Mouse (Mus musculus) kidney, postnatal 4 days (tissue): Measurements from ENCODE around the gene Snd1.

Source experiments
- DNase-seq, 2 experiments: peaks; one replicate each; pipeline ENCODE4 v3.0.0; 2021; ENCODE audit warnings: mixed read lengths in 2 of 2

Gene Snd1

DNA sequence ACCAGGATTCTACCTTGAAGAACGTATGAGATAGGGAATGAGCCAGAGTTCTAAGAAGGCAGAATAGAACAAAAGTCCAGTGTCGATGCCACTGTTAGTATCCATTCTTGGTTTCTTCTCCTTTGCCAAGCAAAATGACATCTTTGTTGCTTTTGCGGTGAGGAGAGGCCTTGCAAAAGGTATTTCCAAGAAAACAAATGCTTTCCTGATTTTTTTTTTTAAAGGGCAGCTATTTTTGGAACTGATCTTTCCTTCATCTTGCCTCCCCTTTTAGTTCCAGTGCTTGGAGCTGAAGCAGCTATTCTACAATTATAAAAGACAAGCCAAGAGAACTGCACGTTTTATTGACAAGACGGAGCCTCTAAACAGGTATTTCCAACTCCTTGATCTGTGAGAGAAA lies at the start of gene Snd1:
Gene Snd1 (plus strand): TSS at position 301 of the 400 bp plus-strand sequence.
- no peak for DNase-seq

DNA sequence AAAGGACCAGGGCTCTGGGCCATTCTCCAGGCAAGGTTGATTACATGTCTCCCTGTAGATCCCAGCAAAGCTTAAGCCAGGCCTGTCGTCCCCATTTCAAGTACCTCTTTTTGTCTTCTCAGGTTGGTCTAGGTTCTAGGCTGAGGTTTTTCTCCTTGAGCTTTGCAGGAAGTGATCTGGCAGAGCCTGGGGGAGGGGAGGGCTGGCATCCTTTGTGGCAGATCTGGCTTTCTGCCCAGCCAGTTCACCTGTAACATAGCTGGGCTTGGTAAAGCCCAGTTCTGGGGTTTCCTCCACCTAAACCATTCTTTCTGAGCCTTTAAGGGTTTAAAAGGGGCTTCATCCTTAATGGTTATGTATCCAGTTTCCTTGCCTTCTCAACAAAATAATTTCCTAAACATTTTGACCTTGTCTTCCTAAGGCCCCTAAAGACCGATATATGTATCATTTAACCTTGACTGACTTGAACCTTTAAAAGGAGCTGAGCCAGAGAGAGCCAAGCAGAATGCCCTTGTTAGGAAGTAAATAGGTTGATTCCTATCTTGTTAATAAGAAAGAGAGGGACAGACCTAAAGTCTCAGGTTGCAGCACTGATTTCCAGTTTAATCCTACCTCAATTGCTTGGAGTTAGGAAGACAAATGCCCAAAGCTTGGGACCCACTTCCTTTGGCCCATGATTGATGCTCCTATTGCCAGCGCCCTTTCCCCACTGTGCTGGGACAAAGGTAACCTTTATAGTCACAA lies 47.7 kb upstream of the Snd1 start, which contains the start of gene Fscn3:
Gene Fscn3 (plus strand): TSS at position 694 of the 744 bp plus-strand sequence.
- peak in 1 of 2 experiments; percentile 53 for DNase-seq

DNA sequence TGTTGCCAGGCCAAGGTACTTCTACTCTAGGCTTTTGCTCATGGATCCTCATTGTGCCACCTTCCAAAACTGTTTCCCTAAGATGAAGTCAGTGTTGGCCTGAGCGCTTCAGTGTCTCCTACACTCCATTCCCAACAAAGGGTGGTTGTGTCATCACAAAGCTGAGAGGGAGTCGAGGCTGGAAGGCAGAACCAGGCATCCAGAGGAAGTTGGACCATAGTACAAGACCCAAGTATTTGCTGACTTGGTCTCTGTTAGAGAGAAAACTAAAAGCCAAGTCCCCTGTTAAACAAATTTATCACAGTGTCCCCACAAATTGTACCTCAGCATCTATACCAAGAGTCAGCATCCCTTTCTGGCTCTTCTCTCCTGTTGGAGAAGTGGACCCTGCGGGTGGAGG lies 46.6 kb upstream of the Snd1 start, which contains the start of gene Gcc1:
Gene Gcc1 (minus strand): TSS at position 101 of the 400 bp plus-strand sequence.
- no peak for DNase-seq

DNA sequence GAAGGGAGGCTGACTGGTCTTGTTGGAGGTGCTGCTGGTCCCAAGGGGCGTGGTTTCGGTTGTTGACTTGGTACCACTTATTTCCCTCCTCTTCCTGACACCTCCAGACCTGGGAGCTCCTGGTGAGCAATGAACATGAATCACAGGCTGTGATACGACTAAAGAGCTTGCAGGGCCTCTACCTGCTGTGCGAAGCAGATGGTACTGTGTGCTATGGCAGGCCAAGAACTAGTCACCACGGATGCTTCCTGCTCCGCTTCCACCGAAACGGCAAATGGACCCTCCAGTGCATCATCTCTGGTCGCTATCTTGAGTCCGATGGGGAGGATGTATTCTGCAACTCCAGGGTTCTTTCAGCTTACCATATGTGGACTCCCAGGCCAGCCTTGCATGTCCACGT lies 45.1 kb upstream of the Snd1 start:
- no peak for DNase-seq

DNA sequence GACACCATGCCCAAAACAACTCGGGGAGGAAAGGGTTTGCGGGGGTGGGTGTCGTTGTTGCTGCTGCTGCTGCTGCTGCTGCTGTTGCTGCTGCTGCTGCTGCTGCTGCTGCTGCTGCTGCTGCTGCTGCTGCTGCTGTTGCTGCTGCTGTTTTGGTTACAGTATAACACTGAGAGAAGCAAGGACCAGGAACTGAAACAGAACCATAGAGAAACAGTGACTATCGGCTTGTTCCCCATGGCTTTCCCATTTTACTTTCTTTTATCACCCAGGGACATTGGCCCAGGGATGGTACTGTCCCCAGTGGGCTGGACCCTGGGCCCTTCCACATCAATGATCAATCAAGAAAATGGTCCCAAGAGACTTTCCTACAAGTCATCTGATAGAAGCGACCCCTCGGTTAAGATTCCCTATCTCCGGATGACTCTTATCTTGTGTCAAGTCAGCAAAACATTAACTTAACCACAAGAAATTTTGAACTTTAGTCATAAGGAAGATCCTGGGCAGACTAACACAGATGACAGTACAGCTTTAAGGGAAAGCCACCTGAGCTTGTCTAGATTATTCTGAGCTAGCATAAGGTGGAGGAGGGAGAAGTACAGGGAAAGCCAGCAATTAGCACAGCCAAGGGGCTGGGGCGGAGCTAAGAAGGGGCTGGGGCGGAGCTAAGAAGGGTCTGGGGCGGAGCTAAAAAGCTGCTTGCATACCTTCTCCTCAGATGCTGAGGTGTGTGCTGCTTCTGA lies 44.0 kb upstream of the Snd1 start:
- DNase-seq, result no peak

DNA sequence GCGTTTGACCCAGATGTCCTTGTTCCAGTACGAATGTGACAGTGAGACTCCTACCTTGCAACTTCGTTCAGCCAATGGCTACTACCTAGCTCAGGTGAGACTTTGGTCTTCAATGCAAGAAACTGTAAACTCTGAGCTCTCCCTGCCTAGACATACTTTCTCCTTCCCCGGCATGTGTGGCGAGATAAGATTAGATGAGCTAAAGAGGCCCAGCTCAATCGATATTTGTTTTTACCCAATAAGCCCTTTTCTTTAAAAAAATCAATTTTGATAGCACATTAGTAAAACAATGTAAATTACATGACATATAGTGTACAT lies 43.4 kb upstream of the Snd1 start:
- no peak for DNase-seq

DNA sequence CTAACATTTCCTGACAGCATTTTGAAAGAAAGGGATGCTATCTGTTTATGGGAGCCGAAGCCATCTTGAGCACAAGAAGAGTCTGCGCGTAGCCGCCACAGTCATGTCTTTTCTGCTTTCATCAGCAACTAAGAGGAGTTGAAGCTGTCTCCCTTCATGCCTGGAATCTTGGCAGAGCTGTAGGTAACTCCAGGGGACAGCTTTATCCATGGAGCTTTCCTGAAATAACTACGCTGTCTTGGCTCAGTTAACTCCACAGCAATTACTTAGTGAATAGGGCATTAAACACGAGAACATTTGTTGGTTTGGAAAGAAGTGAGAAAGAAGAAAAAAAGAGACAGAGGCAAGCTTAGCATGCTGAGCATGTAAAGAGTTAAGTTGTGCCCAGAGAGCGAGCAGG lies 27.0 kb upstream of the Snd1 start:
- no peak for DNase-seq

DNA sequence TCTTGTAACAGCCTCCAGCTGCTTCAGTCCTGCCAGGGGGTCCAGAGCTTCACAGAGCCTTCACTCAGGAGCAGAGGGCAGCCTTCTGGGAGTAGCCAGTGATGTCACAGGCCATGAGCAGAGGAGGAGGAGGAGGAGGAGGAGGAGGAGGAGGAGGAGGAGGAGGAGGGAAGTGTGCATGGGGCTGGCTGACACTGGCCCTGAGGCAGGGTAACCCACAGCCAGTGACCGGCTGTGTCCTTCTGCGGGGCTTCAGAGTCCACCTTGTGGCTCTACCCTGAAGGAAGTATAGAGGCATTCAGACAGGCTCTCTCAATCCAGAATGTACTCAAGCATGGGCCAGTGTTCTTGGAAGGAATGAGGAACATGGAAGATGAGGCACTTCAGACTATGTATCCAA lies 25.7 kb upstream of the Snd1 start, which contains the start of gene Pax4:
Gene Pax4 (minus strand): TSS at position 101 of the 400 bp plus-strand sequence.
- no peak for DNase-seq

DNA sequence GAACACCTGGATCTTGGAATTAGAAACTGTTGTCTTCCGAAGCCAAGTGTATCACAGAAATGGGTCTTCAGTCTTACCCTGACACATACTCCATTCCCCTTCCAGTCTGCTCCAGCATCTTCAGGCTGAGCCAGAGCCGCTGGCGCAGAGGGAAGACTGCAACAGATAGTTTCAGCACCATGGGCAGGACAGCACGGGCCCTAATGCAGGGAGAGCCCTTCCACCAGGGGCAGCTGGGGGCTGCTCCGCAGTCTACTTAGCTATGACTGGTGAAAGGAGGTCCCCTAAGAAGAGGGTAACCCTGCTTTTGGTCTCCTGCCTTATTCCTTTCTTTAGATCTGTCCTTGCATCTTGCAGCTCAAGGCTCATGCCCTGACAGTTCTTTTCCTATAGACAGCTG lies 24.5 kb upstream of the Snd1 start:
- DNase-seq, result peak; percentile 15 to 18

DNA sequence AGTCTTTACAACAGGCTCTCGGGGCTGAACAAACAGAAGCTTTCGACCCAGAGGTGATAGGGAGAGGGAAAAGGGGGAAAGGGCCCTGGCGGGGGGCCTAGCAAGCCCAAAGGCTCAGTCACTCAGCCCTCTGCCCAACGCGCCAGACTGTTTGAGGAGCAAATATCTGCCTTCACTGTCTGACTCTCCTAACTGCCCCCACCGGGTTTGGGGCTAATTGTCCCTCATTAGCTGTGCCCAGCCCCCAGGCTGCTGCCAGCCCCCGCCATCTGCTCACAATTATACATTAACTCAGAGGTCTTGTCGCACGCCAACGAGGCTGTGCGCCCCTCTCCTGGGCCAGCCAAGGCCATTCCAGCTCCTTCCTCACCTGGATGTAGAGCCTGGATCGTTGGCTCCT lies 24.0 kb upstream of the Snd1 start:
- DNase-seq, result no peak

DNA sequence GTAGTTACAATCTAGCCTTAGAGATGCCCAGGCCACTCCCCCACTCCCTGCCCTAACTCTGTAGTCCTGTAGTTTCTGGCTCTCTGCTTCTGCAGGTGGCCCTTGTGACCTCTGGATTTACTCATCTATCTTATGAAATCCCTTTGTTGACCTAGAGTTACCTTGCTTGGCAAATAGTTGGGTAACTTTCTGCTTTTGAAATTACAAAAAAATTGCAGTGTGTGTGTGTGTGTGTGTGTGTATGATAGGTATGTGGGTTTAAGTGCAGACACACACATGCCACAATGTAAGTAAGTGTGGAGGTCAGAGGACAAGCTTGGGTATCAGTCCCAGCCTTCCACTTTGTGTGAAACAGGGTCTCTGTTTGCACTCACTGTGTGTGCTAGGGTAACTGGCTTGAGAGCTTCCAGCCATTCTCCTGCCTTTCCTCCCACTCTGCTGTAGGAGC lies 15.7 kb upstream of the Snd1 start:
- DNase-seq, result no peak

DNA sequence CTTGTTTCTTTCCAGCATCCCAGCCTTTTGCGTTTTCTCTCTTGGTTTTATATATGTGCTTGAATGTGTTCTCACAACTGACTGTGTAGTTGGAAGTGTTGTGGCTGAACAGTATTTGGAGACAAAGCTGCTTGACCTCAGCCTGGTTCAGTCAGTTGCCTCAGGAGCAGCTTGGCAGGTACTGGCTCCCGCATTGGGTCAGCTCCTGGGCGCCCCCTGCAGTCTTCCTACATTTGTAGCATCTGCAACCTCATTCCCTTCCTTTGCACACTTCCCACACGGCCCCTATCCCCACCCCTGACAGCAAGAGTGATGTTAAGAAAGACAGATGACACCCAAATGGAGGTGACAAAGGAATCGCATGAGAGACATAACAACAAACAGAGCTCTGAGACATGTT lies 14.4 kb upstream of the Snd1 start:
- DNase-seq, result peak; percentile 80 to 81

DNA sequence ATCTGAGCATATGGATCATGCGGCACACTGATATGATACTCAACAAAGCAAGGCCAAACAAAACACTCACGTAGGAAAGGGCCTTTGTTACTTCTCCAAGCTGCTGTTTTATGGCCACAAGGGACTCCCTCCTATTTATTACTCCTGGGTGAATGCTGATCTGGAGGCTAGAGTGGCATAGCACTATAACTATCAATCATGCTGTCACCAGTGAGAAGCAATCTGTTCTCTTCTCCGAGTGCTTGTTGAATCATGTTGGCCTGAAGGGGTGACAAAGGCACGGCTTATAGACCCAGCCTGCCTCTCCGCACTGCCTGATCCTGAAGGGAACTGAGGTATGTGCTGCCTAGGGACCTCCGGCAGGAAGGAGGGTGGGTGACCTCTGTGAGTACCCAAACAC lies 10.3 kb upstream of the Snd1 start:
- DNase-seq, result no peak

DNA sequence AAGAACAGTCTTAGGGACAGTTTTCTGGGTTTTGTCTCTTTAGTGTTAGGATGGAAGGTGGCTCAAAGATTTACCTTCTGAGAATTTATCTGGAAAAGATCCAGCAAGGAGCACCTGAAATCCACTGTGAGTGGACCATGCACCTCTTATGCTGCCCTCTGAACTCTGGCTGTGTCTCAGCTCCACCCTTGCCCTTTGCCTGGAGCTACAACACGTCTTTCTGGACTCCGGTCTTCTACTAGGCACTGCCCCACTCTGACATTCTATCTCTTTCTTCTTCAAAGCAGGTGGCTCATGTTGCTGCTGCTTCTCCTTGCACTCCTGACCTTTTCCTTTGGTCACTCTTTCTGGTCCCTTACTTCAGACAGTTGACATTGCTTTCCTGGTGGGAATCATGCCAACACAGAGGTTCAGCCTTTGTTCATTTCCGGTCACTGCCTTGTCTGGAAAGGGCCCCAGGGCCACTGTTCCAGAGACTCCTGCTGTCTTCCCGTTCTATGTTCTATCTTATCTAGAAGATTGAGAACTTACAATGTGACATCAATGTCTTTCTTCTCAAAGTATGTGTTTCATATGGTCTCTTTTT lies 4.8 kb upstream of the Snd1 start:
- DNase-seq, result no peak

DNA sequence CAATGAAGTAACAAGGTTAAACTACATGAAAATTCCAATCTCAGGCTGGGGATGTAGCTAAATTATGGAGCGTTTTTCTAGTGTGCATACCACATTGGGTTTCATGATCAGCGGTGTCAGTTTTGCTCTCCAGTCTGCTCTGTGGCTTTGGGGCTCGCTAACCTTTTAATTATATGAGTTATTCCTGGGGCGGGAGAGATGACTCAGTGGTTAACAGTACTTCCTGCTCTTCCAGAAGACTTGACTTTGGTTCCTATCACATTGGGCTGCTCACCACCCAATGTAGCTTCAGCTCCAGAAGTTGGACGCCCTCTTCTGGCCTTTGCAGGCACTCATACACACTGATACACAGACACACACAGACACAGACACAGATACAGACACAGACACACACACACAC lies 4.3 kb upstream of the Snd1 start:
- DNase-seq, result no peak

DNA sequence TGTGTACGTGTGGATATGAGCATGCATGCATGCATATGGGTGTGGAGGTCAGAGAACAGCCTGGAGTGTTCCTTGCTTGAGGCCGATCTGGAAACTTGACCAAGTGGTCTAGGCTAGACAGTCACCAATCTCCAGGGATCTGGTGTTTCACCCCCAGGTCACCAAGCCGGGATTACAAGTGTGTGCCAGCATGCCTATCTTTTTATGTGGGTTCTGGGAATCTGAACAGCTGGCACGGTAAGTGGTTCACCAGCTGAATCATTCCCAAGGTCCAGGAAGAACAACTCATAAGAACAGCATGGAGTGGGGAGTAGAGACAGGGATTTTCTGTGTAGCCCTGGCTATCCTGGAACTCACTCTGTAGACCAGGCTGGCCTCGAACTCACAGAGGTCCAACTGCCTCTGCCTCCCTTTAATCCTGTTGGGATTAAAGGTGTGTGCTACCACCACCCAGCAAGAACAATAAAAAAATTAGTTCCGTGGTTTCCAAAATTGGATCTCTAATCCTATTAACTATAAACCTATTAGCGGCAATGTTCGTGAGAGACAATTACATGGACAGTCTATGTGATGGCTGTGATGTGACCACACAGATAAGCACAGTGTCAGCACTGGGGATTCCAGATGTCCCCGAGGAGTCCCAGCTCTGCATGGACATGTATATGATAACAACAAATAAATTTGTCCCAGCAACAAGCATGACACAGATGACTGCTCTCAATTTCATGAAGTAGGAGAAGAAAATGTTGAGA lies 3.5 kb upstream of the Snd1 start:
- no peak for DNase-seq

DNA sequence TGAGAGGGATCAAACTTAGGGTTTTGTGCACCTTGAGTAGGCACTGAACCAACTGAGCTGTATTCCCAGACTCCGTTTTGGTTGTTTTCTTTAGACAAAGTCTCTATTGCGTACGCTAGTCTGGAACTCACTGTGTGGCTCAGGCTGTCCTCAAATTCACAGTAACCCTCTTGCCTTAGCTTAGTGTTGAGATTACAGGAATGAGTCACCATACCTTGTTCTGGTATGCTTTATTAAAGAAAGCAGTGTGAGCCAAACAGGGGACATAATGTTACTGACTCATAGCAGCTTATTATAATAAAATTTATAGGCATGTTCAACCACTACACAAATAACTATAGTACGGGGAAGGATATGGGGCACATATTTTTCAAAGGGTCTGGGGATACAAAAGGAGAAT lies 728 bp upstream of the Snd1 start:
- no peak for DNase-seq

DNA sequence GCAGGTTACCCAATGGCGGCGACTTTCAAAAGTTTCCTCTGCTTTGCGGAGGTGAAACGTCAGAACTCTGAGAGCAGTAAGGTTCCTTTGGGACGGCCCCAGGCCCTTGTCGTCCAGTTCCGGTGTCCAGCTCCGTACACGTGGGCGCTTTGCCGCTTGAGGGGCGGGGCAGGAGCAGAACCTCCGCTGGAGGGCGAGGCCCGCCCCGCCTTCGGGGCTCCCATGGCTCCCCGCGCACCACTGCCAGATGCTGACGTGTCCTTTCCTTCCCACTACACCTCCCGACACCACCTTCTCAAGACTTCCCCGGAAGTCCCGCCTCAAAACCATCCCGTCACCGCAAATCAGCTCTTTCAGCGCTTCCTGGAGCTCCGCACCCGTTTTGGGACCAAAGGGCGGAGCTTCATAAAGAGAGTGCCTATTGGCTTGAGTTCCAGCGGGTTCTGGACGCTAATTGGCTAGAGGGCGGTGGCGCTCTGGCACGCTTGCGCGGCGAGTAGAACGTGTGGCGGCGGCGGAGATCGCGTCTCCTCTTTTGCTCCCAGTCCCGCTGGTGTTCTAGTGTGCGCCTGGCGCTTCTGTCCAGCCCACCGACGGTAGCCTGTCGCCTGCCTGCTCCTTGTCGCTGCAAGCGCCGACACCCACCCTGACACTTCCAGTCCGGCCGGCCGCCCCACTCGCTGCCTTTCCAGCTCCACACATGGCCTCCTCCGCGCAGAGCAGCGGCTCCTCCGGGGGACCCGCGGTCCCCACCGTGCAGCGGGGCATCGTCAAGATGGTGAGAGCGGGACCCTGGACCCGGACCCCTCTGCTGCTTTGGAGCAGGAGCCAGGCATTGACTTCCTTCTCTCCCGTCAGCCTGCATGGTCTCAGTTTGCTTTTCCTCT lies 5.2 kb downstream of the Snd1 start:
- DNase-seq, result peak; percentile 98 to 99

DNA sequence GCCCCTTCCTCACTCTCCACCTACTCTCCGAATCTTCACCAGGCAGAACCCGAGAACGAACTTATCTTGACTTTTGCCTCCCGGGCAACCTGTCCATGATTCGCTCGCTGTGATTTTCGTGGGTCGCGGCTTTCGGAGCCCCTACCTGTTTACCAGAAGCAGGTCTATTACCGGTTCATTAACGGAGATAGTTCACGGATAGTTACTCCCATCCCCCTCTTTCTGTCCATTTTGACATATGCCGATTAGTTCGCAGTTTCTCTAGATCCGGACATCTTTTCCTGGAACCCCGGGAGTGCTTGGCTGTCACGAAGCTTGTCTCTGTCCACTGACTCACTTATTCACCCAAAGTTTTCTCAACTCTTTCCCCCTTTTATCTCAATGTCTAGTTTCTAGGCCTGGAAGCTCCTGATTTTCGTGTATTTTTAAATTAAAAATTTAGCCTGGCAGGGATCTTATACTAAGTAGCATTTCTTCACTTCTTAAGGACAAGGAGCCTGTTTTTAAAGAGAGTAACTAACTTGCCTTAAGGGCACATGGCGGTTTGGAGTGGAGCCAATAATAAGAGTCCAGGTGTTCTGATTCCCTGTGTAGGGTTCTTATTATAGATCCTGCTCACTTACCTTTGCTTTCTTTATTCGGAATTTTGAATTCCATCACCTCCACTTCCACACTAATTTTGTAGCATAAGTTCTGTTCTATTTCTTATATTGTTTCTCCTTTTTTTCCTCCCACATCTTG lies 6.0 kb downstream of the Snd1 start:
- DNase-seq, result no peak

DNA sequence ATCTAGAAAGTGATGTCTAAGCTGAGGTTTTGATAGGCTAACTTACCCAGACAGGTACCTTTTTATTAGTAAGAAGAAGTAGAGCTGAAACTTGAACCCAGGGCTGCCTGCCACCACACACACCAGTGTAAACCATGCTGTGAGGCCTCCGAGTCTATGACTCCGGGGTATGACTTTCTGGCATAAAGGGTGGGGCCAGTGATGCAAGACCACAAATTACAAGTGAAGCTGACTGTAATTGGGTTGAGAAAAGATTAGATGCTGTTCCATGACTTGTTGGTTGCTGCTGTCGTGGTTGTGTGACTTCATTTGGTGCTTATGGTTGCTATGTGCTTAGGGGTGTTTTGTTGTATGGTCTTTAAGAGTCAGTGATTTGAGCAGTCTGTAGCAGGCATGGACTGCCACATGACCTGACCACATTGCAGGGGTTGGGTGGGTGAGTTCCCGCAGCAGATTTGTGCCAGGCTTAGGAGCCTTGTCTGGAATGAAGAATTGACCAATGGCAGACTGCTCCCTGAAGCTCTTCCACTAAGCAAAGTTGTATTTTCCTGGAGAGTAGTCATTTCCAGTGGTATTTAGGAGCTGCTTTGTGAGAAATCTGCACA lies 7.9 kb downstream of the Snd1 start:
- DNase-seq, result no peak

DNA sequence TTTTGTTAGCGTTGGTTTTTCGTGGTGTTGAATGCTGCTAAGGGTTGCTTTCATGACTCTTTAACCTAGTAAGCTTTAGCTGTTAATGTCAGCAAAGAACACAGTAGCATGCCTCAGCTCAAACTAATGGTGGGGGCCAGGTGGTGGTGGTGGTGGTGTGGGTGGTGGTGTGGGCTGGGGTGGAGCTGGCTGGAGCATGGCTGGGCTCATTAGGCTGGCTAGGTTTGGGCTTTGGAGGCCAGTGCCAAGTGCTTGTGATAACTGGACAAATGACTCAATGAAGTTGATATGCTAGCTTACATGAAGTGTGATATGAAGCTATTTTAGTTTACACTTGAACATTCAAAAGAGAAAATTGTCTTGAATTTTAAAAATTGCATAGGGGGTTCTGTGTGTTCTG lies 11.1 kb downstream of the Snd1 start:
- DNase-seq, result no peak
